ENCODE assay signal across 10 mouse cellular contexts in the genomic region with DNA sequence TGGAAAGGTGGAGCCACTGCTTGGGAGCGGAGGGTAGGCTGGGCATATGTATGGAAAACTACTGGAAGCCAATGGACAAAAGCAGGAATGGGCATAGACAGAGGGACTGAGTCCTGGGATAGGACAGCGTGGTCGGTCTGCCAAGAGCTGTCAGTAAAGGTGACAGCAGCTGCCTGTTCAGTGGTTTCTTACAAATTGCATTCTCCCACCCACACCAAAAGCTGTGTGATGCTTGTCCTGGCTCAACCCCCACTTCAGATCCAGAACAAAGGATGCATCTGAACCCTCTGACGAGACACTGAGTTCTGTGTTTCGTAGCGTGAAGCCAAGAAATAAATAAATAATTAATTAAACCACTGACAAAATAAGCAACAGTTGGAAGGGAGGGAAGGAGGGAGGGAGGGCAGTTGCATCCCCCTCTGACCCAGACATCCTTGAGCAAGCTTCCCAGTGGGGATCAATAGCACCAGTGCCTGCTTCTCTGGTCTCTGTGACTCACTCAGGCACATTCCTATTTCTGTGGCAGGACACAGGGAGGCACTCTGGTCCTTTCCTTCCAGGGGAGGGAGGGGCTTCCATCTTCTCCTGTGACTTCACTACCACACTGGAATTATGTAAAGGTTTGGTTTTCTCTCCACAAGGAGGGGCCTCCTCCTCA. TPM values are rescaled to one million over a fixed set of nuclear protein-coding genes. Genes with fewer than 3 reads are reported as not detected.
DNase-seq lines count a peak whose midpoint lies in the region; ATAC-seq lines count a peak whose summit lies in the region.
"Had no signal": no experiment of that assay in that cellular context is flagged by ENCODE, and none has a peak within 500 bp of the region (broad histone marks: within the 10 kb centered on the region; RNA-seq: fewer than 3 reads in every experiment).

No protein-coding gene starts in this region.

- no peaks in the 10 kb centered on the region for H3K27me3 ChIP-seq in neural tube, embryonic 15.5 days (replicated peaks)

- peak overlapping the region; percentile 25; the same call in 1 of the 2 replicates for H3K4me2 ChIP-seq in neural tube, embryonic 15.5 days

- peak; percentile 31 for DNase-seq in adrenal gland, postnatal 14 days
- DNase-seq in adrenal gland, postnatal 36 days, result no peak
- peak; percentile 7 for DNase-seq in NIH3T3 (ENCODE audit: low read depth)
- peak; percentile 36 to 59 for DNase-seq in frontal cortex, adult 2 months (ENCODE audit: extremely low spot score in 1 of 2, low spot score in 1 of 2)
- DNase-seq in layer of hippocampus, postnatal 36 days, result peak; percentile 60 to 66
- DNase-seq in spleen, postnatal 14 days (ENCODE audit: low spot score in 2 of 2), result no peak
- no peak for DNase-seq in thymus, postnatal 0 days (ENCODE audit: low spot score)

- H3K27ac ChIP-seq in neural tube, embryonic 15.5 days (replicated peaks), result no peak overlapping the region

- no peak overlapping the region for H3K9ac ChIP-seq in neural tube, embryonic 15.5 days (replicated peaks)

- ATAC-seq in neural tube, embryonic 15.5 days (ENCODE audit: low FRiP score), result peak; percentile 85

- H3K4me3 ChIP-seq in neural tube, embryonic 15.5 days (replicated peaks), result no peak overlapping the region
- H3K4me3 ChIP-seq: megakaryocyte, embryonic 14.5 days had no signal

- H3K36me3 ChIP-seq in neural tube, embryonic 15.5 days, result no peaks in the 10 kb centered on the region

- peaks cover 14% of the 10 kb centered on the region for H3K4me1 ChIP-seq in neural tube, embryonic 15.5 days

- H3K9me3 ChIP-seq in neural tube, embryonic 15.5 days (replicated peaks), result no peaks in the 10 kb centered on the region

- WGBS in neural tube, embryonic 15.5 days, result 47% methylated on average over 6 of the region's 6 CpGs

RNA-seq across cellular contexts. Expression of gene Ckmt2, which starts 39.0 kb away (rescaled TPM):
- not detected in 2 replicates for total RNA-seq in adrenal gland, postnatal 14 days (2021)
- not detected for total RNA-seq in adrenal gland, postnatal 36 days (2021)
- polyA plus RNA-seq in frontal cortex, adult 2 months (2012; rRNA removed), result 0.20 and 0.36 TPM in 2 replicates
- under 1 TPM in 1 of 2 experiments, not detected in 1; 0.45 TPM for total RNA-seq in layer of hippocampus, postnatal 36 days (2021)
- 0.28 and 0.70 TPM in 2 replicates for polyA plus RNA-seq in neural tube, embryonic 15.5 days (2015; fragmentation: Nextera tagmentation; extraction: Ambion mirVana)
- not detected in 2 replicates for polyA plus RNA-seq in thymus, postnatal 0 days (2015; fragmentation: Nextera tagmentation; extraction: Ambion mirVana)
- polyA plus RNA-seq: cerebellum, adult 2 months had no signal

Comparison
In these comparisons a context has a peak if more than half of its experiments do, and no peak if none do; other contexts are left out.
1. DNase-seq: peak in adrenal gland, postnatal 14 days (single experiment), NIH3T3 (single experiment), frontal cortex, adult 2 months (2 of 2) and layer of hippocampus, postnatal 36 days (2 of 2); none in adrenal gland, postnatal 36 days (0 of 2), spleen, postnatal 14 days (0 of 2) and thymus, postnatal 0 days (single experiment).